Mouse (Mus musculus) ES-E14 (cell line): Measurements from ENCODE around the gene Gm17651.

Source experiments
- CHD2 ChIP-seq: IDR thresholded peaks from 2 replicates; pipeline ENCODE4 v1.6.1; 2014; ENCODE audit warnings: mild to moderate bottlenecking, low read depth, low read length, inconsistent platforms
- MAFK ChIP-seq: IDR thresholded peaks from 2 replicates; pipeline ENCODE4 v1.6.1; 2014; ENCODE audit warnings: mild to moderate bottlenecking, low read depth, low read length, inconsistent platforms; ENCODE audit not compliant: insufficient read depth
- ZC3H11A ChIP-seq: IDR thresholded peaks from 2 replicates; pipeline ENCODE4 v1.6.1; 2012; ENCODE audit warnings: low read depth, mild to moderate bottlenecking, inconsistent platforms, low read length, borderline replicate concordance
- ZNF384 ChIP-seq: IDR thresholded peaks from 2 replicates; pipeline ENCODE4 v1.6.1; 2012; ENCODE audit warnings: low read depth, low read length, inconsistent platforms

DNA sequence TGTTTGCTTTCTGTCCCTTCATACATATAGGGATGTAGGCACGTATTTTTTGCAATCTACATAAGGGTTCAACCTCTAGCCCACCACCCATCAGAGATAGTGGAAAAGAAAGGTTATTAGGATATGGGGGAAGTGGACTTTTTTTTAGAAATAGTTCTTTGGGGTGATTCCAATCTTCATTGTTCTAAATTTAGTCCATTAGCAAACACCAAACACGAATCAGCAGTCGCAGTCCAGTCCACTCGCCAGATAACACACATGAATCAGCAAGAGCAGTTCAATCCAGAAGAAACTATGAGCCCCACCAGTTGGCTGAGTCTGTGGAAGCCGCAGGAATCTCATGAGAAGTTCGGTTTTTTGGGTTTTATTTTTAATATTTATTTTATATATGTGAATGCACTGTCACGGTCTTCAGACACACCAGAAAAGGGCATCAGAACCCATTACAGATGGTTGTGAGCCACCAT lies at the start of gene Gm17651:
- no peak for TF ChIP-seq ZC3H11A
- no peak for TF ChIP-seq MAFK
- no peak for TF ChIP-seq ZNF384
- no peak for TF ChIP-seq CHD2
